Mouse (Mus musculus) cortical plate, adult 2 months (tissue): ENCODE measurements at regions not wholly inside any gene's neighbourhood (a gene's known extent, or its start where the extent isn't known, plus 50 kb on each side); places are given as distances from the start of the nearest gene placed in this dataset.

Experiments used
- CTCF ChIP-seq: fragments of 200-500 bp; IDR thresholded peaks from 2 replicates; pipeline ENCODE4 v1.5.1; 2011; ENCODE audit warnings: mild to moderate bottlenecking, control low read depth, low read length; ENCODE audit not compliant: insufficient read depth; ENCODE audit errors: extremely low read depth
- POLR2A ChIP-seq: fragments of 200-500 bp; IDR thresholded peaks from 2 replicates; pipeline ENCODE4 v1.6.1; 2011; ENCODE audit warnings: mild to moderate bottlenecking, low read length, control low read depth; ENCODE audit not compliant: insufficient read depth; ENCODE audit errors: extremely low read depth

DNA sequence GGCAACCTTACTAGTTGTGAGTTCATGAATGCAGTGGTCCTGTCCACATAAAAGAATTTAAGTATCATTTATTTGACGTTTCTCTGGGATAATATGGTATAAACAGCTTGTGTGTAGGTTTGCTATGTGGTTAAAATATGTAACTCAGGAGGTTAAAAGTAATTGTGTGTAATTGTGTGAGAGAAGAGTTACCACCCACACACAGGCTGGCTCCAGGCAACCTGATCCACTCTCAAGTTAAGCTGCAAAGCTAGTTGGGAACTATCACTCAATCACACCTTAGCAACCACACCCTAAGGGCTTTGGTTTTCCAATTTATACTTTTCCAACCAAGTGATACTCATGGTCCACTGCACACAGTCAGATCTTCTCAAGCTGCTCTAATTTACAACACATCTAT, 157.5 kb downstream of the Arl4a start:
- TF ChIP-seq POLR2A: no peak
- TF ChIP-seq CTCF: no peak
